Mouse (Mus musculus) hematopoietic stem cell, adult 5-6 weeks (primary cell): ENCODE results near the gene Kcne2. TPM values are rescaled to one million over a fixed set of nuclear protein-coding genes. Genes with fewer than 3 reads are reported as not detected.

Experiments used
- ATAC-seq, 2 experiments: fragments of 125-278 bp in 1 of 2; replicated peaks in 1 of 2; 2 replicates each; pipeline ENCODE4 v1.8.0; 2016 to 2017; ENCODE audit warnings: inconsistent platforms in 2 of 2, mild to moderate bottlenecking in 2 of 2, moderate number of reproducible peaks in 2 of 2, low read depth in 1 of 2, moderate TSS enrichment in 1 of 2; ENCODE audit not compliant: low FRiP score in 2 of 2, poor library complexity in 2 of 2, severe bottlenecking in 2 of 2, insufficient read depth in 1 of 2, low TSS enrichment in 1 of 2
- total RNA-seq: library from RNA; stranded (forward); fragments of 172-1452, 232-1000 nt; gene quantifications from 2 replicates; pipeline ENCODE4 v1.2.3, GENCODE M21; 2017

Kcne2 gene
- total RNA-seq: not detected in 2 replicates

DNA sequence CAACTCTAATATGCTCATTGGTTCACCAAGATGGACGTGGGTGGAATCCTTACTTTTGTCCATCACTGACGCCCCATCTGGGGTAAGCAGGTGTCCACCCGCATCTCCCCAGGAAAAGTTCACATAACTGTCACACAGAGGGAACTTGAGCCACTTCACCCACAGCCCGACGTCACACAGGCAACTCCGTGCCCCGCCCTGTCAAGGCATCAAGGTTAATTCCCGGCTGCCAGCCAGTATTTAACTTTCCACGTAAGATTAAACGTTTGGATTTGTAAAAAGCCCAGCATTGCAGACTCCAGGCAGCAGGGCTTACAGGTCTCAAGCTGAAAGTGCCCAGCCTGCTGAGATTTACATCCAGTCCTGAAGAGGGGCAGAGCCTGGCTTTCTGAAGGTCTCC is at the start of gene Kcne2:
TSS of gene Kcne2 (plus strand) at position 289 of the 400 bp plus-strand sequence.
- no peak for ATAC-seq

DNA sequence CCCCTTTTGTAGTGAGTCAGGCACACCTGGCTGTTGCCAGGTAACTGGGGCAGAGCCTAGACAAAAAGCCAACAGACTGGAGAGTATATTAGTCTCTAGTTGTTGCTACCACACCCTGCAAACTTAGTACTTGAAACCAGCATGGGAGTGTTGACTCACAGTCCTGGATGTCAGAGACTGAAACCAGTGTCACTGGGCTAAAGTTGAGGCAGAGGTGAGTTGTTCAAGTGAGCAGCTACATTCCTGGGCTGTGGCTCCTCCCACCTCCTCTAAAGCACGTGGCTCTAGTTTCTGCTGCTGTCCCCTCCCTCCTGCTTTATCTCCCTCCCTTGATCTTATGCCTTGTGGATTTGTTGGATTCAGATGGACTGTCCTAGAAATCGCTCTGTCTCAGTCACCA is 46.3 kb upstream of the Kcne2 start:
- ATAC-seq: no peak

DNA sequence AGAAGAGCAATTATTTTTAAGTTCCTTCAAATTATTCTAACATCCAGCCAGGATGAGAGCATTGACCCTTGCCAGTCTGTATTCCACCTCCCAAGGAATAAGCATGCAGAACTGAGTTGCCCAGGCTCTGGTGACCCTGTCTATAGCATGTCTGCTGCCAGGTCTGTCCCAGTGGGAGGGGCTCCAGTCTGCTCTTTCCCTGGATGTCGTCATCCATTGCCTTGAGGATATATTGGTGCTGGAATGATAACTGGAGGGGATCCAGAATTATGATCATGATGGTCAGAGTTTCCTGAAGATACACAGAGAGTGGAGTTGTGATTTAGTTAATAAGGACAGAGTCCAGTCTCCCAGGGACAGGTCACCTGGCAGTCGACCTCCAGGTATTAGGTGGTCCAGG is 45.2 kb upstream of the Kcne2 start:
- ATAC-seq: no peak

DNA sequence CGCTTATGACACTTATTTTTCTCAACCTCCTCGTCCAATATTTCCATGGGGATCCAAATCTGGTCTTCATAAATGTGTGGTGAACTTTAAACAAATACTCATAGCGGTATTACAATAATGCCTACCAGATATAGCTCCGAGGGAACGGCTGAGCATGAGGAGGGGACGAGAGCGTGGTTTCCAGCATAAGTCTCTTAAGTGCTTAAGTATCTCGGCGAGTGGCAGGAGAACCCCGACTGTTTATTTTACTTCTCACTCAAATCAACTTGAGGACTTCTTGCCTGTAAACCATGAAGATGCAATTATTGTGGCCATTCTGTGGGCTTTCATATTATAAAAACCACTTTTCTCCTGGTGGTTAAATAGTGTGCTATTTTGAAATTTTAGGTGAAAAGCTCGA is 44.5 kb upstream of the Kcne2 start:
- ATAC-seq: no peak

DNA sequence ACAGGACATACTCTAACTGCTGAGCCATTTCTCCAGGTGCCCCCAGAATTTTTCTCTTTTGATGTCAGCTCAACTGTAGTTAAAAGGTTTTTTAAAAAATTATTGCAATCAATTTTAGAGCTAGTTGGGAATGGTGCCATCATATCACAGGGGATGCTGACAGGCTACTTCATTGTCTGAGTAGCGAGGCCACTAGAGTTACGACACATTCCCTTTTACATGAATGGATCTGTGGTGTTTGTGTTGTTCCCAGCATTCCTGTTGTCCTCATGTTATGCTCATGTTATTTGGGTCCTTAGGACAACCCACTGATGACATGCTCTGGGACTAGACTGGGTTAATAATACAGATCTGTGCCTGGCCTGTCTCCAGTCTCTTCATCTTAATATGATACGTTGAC is 42.5 kb upstream of the Kcne2 start:
- no peak for ATAC-seq

GRCm38 (mm10) chr16:92250452-92250851 is 41.7 kb upstream of the Kcne2 start:
- ATAC-seq: no peak

DNA sequence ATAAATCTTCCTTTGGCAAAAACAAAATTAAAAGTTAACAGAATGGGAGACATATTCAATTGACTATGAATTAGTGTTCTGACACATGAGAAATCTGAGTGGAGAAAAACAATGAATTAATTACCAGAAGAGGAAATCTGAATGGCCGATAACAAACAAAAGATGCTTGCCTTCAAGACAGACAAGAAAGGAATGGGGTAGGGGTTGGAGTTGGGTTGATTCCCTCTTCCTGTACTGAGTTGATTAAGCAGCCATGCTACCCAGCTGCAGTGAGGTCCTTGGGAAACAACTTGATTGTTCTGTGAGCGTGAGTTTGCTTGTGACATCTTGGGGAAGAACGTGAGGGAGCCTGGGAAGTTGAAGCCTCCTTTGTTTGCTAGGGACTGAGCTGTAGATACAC is 37.9 kb upstream of the Kcne2 start:
- ATAC-seq: no peak

- ATAC-seq: no peak
These were observed 24.3 kb upstream of the Kcne2 start for GRCm38 (mm10) chr16:92267861-92268260.

- ATAC-seq: no peak
These were observed 17.7 kb upstream of the Kcne2 start for GRCm38 (mm10) chr16:92274516-92274915.

DNA sequence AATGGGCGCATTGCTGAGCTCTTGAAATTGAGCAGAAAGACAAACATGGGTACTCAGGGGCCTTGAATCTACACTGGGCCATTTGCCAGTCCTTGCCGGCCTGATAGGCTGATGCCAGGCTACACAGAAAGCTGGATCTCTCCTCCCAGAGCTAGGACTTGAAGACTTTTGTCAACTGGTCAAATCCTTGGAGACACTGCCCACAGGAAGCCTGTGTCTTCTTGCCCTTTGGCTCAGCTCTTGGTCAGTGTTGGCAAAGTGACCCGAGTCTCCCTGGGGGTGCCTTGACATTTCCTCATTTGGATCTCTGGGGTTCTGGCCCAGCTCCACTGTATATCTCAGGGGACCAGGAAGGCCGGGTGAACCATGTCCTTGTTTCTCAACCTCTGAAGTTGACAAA is 16.7 kb upstream of the Kcne2 start:
- no peak for ATAC-seq

- no peak for ATAC-seq
These were observed 9.5 kb upstream of the Kcne2 start for GRCm38 (mm10) chr16:92282671-92283070.

GRCm38 (mm10) chr16:92285068-92285467 is 7.1 kb upstream of the Kcne2 start:
- no peak for ATAC-seq

GRCm38 (mm10) chr16:92286609-92287008 is 5.6 kb upstream of the Kcne2 start:
- ATAC-seq: peak in 1 of 2 experiments; percentile 63; a peak in 1 of 4 replicates

GRCm38 (mm10) chr16:92288778-92289177 is 3.4 kb upstream of the Kcne2 start:
- no peak for ATAC-seq

GRCm38 (mm10) chr16:92290045-92290444 is 2.1 kb upstream of the Kcne2 start:
- ATAC-seq: no peak

- no peak for ATAC-seq
These were observed 2.2 kb downstream of the Kcne2 start for GRCm38 (mm10) chr16:92294267-92294970.

GRCm38 (mm10) chr16:92295328-92295727 is 3.1 kb downstream of the Kcne2 start:
- no peak for ATAC-seq

DNA sequence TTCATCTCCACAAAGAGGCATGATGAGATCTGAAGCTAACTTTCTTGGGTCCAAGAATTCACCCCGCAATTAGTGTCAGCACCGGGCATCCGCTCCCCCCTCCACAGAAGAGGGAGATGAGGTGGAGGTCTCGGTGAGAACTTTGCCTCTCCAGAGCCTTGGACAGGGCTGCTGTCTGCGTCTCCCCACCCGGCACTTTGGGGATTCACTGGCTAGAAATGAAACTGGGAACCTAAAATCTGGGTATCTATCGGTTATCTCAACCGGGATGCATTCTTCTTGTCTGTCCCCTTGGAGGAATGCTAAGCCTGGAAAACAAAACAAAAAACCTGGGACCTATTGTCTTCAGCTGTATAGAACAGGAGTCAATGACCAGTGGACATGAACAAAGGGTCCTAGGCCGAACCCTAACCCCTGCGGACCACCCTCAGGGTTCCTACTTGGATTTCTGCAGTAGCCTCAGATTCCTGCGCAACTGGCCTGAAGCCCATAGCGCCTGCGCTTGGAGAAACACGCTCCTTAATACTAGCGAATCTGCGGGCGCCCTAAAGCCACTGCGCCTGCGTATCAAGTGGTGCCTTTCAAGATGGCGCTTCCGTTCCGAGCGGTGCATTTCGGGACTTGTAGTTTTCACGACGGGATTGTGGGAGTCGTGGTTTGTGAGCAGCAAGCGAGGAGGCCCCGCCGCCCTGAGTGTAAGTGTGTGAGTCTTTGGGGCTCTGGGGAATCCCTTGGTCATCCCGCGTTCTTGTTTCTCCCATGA is 8.6 kb downstream of the Kcne2 start, which contains the start of gene Smim11:
TSS of gene Smim11 (plus strand) at position 638 of the 763 bp plus-strand sequence.
- ATAC-seq: peak; percentile 88 to 94

GRCm38 (mm10) chr16:92301412-92301806 is 9.2 kb downstream of the Kcne2 start:
- ATAC-seq: peak; percentile 22 to 26; a peak in 2 of 4 replicates
